8 mouse cellular contexts compared by ENCODE assay signal in the genomic region with DNA sequence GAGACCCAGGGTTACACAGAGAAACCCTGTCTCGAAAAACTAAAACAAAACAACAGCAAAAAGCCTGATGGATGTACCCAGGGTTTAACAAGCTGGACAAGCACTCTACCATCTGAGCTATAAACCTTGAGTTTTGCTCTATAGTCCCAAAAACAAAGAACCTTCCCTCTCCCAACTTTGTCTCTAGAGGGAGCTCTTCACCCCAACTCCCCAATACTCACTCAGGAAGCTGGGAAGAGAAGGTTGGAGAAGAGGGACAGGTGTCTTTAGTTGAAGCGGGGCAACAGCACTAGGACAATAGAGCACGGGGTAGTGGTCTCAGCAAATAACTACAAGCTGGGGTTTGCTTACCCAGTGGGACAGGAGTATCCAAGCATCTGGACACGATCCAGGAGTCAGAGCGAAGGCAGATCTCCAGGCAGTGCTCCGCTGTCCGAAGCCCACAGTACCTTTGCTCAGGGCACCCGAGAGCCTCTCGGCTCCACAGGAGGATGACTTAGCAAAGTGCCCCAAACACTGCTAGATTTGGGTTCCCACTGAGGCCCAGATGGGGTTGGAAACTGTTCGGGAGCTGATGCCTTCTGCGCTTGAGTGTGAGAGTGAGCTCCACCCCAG. TPM values are rescaled to one million over a fixed set of nuclear protein-coding genes. Genes with fewer than 3 reads are reported as not detected.
DNase-seq lines count a peak whose midpoint lies in the region; ATAC-seq lines count a peak whose summit lies in the region.

No protein-coding gene starts in this region.

- no peak overlapping the region for H3K9ac ChIP-seq in heart, embryonic 12.5 days
- no peak overlapping the region for H3K9ac ChIP-seq in midbrain, embryonic 11.5 days (ENCODE audit: low read length)

- peak overlapping the region; percentile 15; the same call in 1 of the 2 replicates for H3K4me3 ChIP-seq in heart, embryonic 12.5 days
- H3K4me3 ChIP-seq in embryonic facial prominence, embryonic 10.5 days, result peak overlapping the region; percentile 29; the same call in 1 of the 2 replicates
- H3K4me3 ChIP-seq in midbrain, embryonic 11.5 days (ENCODE audit: low read depth, low read length), result no peak overlapping the region

- ATAC-seq in heart, embryonic 12.5 days (ENCODE audit: insufficient number of reproducible peaks, low FRiP score), result no peak
- no peak for ATAC-seq in midbrain, embryonic 11.5 days (ENCODE audit: low FRiP score)

- peaks cover 18% of the 10 kb centered on the region for H3K4me1 ChIP-seq in heart, embryonic 12.5 days (replicated peaks)
- peaks cover 54% of the 10 kb centered on the region for H3K4me1 ChIP-seq in embryonic facial prominence, embryonic 10.5 days
- H3K4me1 ChIP-seq in midbrain, embryonic 11.5 days (ENCODE audit: control insufficient read depth, insufficient read depth, low read length), result no peaks in the 10 kb centered on the region

- no peaks in the 10 kb centered on the region for H3K36me3 ChIP-seq in heart, embryonic 12.5 days
- H3K36me3 ChIP-seq in embryonic facial prominence, embryonic 10.5 days (replicated peaks), result no peaks in the 10 kb centered on the region
- H3K36me3 ChIP-seq in midbrain, embryonic 11.5 days (ENCODE audit: control insufficient read depth, insufficient read depth, low read length), result no peaks in the 10 kb centered on the region

- no peaks in the 10 kb centered on the region for H3K27me3 ChIP-seq in heart, embryonic 12.5 days (replicated peaks)
- H3K27me3 ChIP-seq in embryonic facial prominence, embryonic 10.5 days (replicated peaks; ENCODE audit: low read depth, poor library complexity, severe bottlenecking), result no peaks in the 10 kb centered on the region; the same call in 1 of the 2 replicates
- H3K27me3 ChIP-seq in midbrain, embryonic 11.5 days (ENCODE audit: control insufficient read depth, insufficient read depth, low read length), result no peaks in the 10 kb centered on the region; the same call in none of the 2 replicates

- H3K27ac ChIP-seq in heart, embryonic 12.5 days (ENCODE audit: poor library complexity, severe bottlenecking), result no peak overlapping the region
- no peak overlapping the region for H3K27ac ChIP-seq in embryonic facial prominence, embryonic 10.5 days (replicated peaks)
- H3K27ac ChIP-seq in midbrain, embryonic 11.5 days (ENCODE audit: low read depth, low read length), result no peak overlapping the region

- peak overlapping the region; percentile 58 for H3K4me2 ChIP-seq in heart, embryonic 12.5 days
- H3K4me2 ChIP-seq in midbrain, embryonic 11.5 days, result peak overlapping the region; percentile 14; the same call in 1 of the 2 replicates

- no peak for DNase-seq in heart, postnatal 4 days
- DNase-seq in MEL-GATA-1-ER (ENCODE audit: extremely low read depth, low read depth), result peak; percentile 4
- peak; percentile 18 for DNase-seq in embryonic facial prominence, embryonic 10.5 days (ENCODE audit: low spot score)
- peak; percentile 85 for DNase-seq in midbrain, embryonic 11.5 days (ENCODE audit: low spot score, missing footprints)
- DNase-seq in ovary, postnatal 36 days (ENCODE audit: low spot score), result no peak
- DNase-seq in lung, postnatal 25 days (ENCODE audit: low spot score), result no peak
- no peak for DNase-seq in right cerebral cortex, postnatal 36 days (ENCODE audit: low spot score in 2 of 2)

- no peaks in the 10 kb centered on the region for H3K9me3 ChIP-seq in heart, embryonic 12.5 days (replicated peaks)
- no peaks in the 10 kb centered on the region for H3K9me3 ChIP-seq in embryonic facial prominence, embryonic 10.5 days
- no peaks in the 10 kb centered on the region for H3K9me3 ChIP-seq in midbrain, embryonic 11.5 days (ENCODE audit: control insufficient read depth, low read length)

- 38% methylated on average over 11 of the region's 11 CpGs for WGBS in heart, embryonic 12.5 days
- 37% methylated on average over 11 of the region's 11 CpGs for WGBS in embryonic facial prominence, embryonic 10.5 days
- WGBS in midbrain, embryonic 11.5 days, result 37% methylated on average over 11 of the region's 11 CpGs

RNA-seq across cellular contexts. Expression of gene Cgnl1, which starts 37.3 kb away (rescaled TPM):
- 54.6 and 57.2 TPM in 2 replicates for polyA plus RNA-seq in heart, embryonic 12.5 days (2016; fragmentation: Nextera tagmentation; extraction: Ambion mirVana)
- 10 to 100 TPM; 55.8 to 56.7 TPM for total RNA-seq in heart, postnatal 4 days (2021)
- polyA plus RNA-seq in embryonic facial prominence, embryonic 10.5 days (2016; fragmentation: Nextera tagmentation; extraction: Ambion mirVana), result 10.8 and 11.1 TPM in 2 replicates
- polyA plus RNA-seq in midbrain, embryonic 11.5 days (2014; fragmentation: Nextera tagmentation; extraction: Ambion mirVana), result 4.2 and 4.6 TPM in 2 replicates

Comparison
In these comparisons a context has a peak if more than half of its experiments do, and no peak if none do; other contexts are left out.
1. DNase-seq: peak in MEL-GATA-1-ER (single experiment), embryonic facial prominence, embryonic 10.5 days (single experiment) and midbrain, embryonic 11.5 days (single experiment); none in heart, postnatal 4 days (single experiment), ovary, postnatal 36 days (single experiment), lung, postnatal 25 days (single experiment) and right cerebral cortex, postnatal 36 days (0 of 2).